Mouse (Mus musculus) heart, postnatal 10 days (tissue): Measurements from ENCODE around the gene Rab3a. TPM values are rescaled to one million over a fixed set of nuclear protein-coding genes. Genes with fewer than 3 reads are reported as not detected.

Source experiments
- DNase-seq, 2 experiments: peaks; one replicate each; pipeline ENCODE4 v3.0.0; 2021
- intact Hi-C: fragments of 180-260 bp; cut with DNase I; formaldehyde crosslinking; loops from one replicate; pipeline ENCODE4 v1.15.1; 2025
- total RNA-seq, 2 experiments: library from RNA; stranded (reverse); gene quantifications; 2 replicates each; pipeline ENCODE4 v1.2.3; 2021

Rab3a gene
- total RNA-seq, 2 experiments from 2014 or later: 37.3 to 38.9 TPM

DNA sequence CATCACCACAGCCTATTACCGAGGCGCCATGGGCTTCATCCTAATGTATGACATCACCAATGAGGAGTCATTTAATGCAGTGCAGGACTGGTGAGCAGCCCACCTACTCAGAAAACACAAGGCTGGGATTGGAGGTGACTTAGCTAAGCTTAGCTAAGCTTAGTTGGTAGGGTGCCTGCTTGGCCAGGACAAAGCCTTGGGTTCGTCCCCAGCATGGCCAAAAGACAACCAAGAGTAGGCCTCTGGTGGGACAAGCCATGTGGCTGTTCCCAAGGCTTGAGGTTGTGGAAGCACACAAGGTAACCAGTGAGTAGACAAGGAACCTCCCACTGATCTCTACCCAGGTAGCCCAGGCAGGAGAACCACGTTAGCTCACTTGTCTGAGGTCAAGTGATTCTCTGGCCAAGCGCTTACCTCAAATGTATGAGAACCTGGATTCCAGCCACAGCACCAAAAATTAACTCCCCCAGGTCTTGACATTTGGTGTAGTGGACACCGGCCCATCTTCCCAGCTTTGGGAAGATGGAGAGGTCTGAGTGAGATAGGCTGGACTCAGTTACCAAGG is 2.1 kb downstream of the Rab3a start:
- intact Hi-C loops: no loop called here
- DNase-seq: peak; percentile 6

DNA sequence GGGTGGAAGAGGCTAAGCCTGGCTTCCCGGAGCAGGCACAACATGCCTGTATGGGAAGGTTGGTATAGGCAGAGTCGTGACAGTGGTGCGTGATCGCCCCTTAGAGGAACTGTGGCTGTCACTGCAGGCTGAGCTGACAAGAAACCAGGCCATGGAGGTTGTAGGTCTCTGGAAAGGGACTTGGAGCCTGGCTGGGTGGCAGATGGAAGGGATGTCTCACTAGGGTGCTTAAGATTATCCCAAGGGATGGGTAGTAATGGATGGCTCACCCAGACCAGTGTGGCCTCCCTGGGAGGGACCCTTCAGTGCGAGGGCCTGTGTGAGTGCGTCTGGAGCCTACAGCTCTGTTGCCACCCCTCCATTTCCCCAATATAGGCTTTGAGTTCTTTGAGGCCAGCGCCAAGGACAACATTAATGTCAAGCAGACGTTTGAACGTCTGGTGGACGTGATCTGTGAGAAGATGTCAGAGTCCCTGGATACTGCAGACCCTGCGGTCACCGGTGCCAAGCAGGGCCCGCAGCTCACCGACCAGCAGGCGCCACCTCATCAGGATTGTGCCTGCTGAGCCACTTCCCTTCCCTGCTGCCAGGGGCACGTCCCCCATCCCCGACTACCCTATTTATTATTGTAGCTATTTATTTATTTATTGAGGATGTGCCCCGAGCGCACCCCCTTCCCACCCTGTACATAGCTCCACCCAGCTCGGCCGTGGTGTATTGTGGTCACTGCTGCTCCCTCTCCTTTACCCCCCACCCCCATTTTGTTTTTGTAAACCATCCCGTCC is 3.2 kb downstream of the Rab3a start:
- intact Hi-C loops: no loop called here
- peak; percentile 29 to 52 for DNase-seq

DNA sequence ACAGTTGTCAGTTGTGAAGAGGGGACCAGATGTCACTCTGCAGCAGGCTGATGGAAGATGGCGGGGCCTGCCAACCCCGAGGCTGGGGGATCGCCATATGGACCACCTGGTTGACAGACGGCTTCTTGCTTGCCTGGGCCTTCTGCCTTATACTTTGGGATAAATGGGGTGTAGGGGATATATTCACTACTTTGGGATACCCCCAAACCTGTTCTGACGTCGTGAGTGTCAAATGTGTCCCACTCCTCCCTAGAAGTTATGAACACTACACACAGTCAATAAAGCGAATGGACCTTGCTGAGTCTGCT is 3.8 kb downstream of the Rab3a start:
- intact Hi-C loops: no loop called here
- peak; percentile 5 for DNase-seq

DNA sequence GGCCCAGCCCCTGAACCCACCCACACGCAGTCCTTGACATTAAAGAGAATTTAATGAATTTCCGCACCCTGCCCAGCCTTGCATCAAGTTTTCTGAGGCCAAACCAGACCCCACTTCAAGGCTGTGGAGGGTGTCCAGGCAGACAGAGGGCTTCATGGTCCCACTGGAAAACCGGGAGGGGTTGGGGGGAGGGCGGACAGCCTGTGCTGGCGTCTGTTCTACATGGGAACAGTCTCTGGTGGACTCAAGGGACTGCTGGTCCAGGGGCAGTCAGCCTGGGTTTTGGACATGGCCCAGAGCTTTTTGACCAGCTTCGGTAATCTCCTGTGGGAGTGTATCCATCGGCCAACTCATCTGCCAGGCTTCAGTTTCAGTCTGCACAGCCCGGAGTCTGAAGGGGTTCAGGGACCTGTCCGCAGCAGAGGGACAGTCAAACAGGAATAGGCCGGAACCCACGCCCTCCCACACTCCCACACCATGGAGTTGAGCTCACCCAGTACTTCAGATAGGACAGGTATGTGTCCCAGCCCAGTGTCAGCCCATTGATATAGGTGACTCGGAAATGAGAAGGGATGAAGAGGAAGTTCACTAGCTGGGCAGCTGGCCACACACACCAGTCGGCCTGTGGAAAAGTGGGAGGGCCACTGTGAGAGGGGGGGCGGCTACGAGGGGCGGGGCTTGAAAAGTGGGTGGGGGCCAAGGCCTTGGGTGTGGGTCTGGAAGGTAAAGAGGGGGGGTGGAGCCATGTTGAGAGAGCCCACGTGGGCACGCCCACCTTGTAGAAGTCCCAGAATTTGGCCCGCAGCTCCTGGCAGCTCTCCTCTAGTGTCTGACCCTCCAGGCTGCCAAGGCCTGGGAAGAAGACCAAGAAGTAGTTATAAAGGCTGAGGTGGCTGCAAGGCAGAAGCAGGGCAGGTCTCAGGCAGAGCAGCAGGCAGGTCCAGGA is 4.4 kb downstream of the Rab3a start:
- intact Hi-C loops: no loop called here
- DNase-seq: no peak

DNA sequence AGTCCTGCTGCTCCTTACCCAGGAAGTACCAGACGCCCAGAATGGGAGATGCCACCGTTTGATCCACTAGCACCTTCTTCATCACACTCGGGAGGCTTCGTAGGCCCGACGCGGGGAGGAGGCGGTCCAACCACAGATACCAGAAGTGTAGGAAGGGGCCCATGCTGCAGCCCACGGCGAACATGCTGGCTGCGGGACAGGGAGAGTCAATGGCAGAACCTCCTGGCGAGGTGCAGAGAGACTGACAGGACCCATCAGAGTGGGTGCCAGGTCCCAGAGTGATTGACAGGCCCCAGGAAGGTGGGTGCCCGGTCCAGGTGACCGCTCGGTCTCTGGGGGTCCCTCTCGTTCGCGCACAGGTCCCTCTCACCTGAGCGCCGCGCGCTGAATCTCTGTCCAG is 5.9 kb downstream of the Rab3a start:
- intact Hi-C loops: loop anchor here (5.0 kb wide), 1 partner anchor 82 kb away; no protein-coding TSS in a partner anchor

DNA sequence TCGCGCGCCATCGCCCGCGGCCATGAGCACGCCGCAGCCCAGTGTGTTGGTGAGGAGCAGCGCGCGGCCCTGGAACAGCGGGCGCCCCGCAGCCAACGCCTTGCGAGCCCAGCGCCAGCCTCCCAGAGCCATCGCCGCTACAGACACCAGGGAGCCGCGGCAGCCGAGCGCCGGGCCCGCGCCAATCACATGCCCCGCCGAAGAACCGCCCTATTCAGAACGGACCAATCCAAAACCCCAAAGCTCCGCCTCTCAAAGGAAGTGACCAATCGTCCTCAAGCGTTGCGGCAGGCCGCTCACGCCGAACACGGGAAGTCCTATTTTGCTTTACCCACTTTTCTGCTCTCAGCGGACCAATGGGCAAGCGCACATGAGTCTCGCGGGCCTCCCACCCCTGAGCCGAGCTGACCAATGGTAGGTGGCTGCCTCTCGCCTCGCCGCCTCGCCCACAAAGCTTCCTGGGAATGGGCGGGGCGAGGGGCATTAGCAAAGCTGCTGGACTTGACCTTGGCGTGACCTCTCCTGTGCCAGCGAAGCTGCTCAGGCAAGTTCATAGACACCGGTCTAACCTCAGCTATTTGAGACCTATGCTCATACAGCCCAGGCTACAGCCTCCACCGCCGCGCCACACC is 6.4 kb downstream of the Rab3a start, which contains the start of gene Mpv17l2:
Mpv17l2 (minus strand) TSS at position 172 of the 632 bp plus-strand sequence.
- intact Hi-C loops: loop anchor here (5.0 kb wide), 1 partner anchor 81 kb away; no protein-coding TSS in a partner anchor

More for the DNA sequence above, 5.9 kb downstream of the Rab3a start:
- DNase-seq: no peak

DNA sequence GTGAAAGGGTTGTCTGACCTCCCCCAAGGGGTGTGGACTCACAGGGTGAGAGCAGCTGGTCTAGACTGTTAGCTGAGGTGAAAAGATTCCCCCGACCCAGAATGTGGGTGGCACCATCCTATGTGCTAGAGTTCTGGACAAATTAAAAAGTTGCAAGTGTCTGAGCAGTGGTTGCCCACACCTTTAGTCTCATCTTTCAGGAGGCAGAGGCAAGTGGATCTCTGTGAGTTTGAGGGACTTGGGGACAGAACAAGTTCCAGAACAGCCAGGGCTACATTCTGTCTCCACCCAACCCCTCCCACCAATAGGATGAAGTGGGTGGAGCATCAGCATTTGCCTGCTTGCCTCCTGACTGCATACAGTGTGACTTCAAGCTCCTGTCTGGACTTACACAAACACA is 7.6 kb downstream of the Rab3a start:
- intact Hi-C loops: loop anchor here (5.0 kb wide), 1 partner anchor 80 kb away; no protein-coding TSS in a partner anchor
- no peak for DNase-seq

More for the DNA sequence above, 6.4 kb downstream of the Rab3a start, which contains the start of gene Mpv17l2:
- DNase-seq: peak; percentile 97 to 99

DNA sequence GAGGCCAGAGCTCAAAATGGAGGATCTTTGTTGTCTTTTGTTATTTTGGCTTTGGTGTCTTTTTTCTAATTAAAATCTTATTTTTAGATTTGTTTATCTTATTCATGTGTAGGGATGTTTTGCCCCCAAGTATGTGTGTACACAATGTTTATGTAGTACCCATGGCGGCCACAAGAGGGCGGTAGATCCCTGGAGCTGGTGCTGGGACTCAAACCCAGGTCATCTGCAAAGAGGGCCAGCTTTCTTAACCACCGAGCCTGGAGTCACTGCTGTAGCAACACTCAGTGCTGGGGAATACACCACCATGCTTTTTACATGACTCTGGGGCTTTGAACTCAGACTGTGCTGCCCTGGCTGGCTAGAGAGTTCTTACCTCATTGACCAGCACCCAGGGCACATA is 8.9 kb downstream of the Rab3a start:
- intact Hi-C loops: loop anchor here (5.0 kb wide), 1 partner anchor 79 kb away; no protein-coding TSS in a partner anchor
- peak in 1 of 2 experiments; percentile 67 for DNase-seq

DNA sequence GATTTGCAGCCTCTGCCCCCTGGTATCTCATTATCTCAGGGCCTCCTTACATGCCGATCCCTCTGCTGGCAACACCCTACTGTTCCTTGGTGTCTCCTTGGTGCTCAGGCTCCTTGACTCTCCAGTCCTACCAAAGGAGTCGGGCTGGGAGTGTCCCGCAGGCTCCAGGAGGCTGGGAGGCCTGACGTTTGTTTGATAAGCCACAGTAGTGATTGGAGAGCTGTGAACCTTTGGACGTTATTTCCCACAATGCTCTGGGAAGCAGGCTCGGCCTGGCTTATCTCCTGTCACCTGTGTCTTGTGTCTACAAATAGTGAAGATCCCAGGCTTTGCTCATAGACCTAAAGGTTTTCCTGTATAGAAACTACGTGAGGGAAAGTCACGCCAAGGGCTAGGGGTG is 9.5 kb downstream of the Rab3a start:
- intact Hi-C loops: loop anchor here (5.0 kb wide), 1 partner anchor 78 kb away; no protein-coding TSS in a partner anchor
- no peak for DNase-seq

DNA sequence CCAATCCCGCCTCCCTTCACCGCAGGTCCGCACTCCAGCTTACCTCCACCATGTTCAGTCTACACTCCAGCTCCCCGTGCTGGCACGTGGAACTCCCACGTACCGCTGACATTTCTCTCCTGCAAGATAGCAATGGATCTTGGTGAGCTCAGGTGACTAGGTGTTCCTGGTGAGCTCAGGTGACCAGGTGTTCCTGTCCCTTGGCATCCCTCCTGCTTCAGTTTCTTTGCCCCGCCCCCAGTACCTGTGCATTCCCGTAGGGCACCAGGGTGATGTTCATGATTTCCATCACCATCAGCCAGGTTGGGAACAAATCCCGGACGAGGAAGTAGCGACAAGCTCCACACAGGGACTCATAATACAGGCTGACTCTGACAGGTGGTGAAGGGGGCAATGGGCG is 10.2 kb downstream of the Rab3a start:
- no peak for DNase-seq
- intact Hi-C loops: loop anchor here (5.0 kb wide), 1 partner anchor 78 kb away; no protein-coding TSS in a partner anchor

DNA sequence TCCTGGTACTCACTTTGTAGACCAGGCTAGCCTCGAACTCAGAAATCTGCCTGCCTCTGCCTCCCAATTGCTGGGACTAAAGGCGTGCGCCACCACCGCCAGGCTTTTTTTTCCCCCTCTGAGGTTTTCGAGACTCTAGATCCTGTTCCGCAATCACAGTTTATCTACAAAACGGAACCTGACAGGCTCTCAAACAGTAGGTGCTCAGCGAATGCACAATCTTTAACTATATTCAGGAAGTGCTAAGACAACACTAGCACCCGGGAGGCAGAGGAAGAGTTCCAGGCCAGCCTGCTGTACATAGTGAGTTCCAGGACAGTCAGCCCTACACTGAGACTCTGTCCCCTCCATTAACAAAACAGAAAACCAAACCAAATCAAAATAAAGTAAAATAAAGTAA is 10.8 kb downstream of the Rab3a start:
- intact Hi-C loops: no loop called here
- no peak for DNase-seq

DNA sequence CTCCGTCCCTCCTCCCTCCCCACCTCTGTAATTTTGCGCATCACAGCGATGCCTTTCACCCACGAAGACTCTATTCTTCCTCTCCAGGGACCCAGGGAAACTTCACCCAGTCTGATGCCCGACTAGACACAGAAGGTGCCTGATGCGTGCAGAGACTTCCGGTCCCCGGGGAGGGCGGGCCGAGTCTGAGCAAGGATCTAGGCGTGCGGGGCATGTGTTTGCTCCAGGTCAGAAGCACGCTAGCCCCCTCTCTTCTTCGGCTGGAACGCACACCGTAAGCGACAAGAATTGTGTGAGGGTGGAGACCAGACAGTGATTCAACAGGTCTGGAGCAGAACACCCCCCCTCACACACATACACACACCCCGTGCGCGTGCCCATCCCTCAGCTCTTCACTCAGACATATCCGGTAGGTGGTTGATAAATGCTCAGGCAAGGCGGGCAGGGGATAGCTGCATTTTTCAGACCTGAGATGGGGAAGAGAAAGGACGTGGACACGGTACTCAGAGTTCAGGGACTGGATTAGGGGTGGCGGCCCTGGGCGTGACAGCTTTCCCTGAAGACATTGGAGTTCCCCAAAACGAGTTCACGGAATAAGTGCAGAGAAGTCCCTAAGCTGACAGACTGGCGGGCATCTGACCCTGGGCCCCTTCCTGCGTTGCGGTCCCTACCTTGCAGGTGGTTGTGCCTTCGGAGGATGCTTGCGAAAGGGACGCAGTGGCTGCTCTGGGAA is 11.5 kb downstream of the Rab3a start:
- intact Hi-C loops: no loop called here
- peak in 1 of 2 experiments; percentile 62 for DNase-seq

DNA sequence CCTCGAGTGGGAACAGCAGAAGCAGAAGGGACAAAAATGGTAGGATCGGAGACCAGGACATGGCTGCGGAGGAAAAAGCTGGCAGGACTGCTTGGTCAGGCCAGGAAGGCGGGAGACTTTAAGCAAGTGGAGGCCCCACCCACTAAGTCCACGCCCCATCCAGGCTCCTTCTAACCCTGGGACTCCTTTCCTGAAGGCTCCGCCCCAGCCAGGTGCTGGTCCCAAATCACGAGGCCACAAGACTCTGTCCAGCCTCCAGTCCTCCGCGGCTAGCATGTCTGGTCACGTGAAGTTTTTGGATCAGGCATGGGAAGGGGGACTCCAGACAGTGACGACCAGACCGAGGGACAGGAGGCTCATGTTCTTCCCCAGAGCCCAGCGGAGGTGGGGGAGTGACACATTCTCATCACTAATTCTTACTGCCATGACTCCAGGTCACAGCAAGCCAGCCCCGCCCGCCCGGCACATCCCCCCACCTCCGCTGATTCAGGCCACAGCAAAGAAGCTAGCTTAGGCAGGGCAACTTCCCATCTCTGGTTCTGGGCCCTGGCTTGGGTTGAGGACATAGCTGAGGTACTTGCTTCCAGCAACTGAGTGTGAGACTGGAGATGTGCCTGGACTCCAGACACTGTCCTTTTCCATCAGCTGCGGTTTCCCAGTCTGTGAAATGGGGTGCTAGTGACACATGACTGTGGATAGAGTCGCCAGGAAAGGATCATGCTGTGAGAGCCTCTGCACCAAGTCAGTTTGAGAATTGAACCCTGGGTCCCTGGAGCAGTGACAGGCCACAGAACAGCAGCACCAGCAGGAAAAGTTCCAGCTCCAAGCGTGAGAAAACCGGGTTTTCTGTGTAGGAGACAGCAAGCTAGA is 12.3 kb downstream of the Rab3a start:
- intact Hi-C loops: no loop called here
- DNase-seq: peak; percentile 65 to 66

DNA sequence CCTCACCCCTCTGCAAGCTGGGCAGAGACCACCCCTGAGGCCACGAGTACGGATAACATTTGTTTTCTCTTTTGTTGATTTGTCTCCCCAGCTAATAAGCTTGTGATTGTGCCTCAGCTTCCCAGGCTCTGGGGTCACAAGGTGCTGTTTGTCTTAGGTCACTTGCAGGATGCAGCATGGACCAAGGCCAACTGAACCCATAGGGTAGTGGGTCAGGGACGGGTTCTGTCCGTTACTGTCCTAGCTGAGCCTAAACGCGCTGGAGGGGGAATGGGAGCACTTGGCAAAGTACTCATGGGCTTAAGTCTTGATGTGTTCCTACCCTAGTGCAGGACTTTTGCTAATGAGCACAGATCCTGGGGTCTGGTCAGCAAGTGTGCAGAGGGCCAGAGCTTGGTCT is 13.0 kb downstream of the Rab3a start:
- intact Hi-C loops: no loop called here
- DNase-seq: no peak

DNA sequence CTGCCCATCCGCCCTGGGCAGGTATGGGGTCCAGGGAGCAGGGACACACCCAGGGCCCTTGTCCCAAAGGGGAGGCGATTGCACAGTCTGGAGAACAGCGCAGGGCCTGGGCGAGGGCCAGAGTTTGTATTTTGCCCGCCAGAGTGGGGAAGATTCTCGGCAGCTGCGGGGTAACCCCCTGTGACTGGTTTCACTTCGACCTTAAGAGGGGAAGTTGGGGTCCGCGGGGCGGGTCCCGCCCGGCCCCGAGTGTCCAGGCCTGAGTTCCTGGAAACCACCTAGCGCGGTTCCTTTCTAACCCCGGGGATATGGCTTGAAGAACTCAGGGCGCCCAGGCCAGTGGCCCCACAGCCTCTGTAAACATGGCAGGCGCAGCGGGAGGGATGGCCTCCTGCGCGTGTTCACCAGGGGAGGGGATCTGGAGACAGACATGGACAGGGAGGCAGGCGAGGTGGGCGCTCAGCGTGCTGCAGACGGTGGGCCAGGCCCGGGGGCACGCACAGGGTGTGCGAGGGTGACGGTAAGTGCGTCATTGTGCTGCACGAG is 13.8 kb downstream of the Rab3a start:
- intact Hi-C loops: no loop called here
- DNase-seq: no peak

DNA sequence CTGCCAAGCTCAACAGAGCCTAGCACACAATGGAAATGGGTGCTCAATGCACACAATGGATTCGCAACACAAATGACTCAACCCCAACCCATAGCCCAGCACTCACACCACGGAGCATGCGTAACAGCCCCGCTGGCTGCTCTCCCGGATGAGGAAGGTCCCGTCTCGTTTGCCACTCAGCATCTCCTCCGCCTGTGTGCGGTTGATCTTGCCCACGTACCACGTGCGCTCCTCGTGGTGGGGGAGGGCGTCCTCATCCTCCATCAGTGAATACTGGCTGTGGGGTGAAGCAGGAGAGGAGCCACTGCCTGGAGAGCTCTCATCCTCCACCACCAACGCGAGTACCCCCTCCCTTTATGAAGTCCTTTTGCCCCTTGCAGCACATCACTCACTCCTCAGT is 14.5 kb downstream of the Rab3a start:
- DNase-seq: no peak
- intact Hi-C loops: loop anchor here (1.0 kb wide), 1 partner anchor 49 kb away; no protein-coding TSS in a partner anchor

DNA sequence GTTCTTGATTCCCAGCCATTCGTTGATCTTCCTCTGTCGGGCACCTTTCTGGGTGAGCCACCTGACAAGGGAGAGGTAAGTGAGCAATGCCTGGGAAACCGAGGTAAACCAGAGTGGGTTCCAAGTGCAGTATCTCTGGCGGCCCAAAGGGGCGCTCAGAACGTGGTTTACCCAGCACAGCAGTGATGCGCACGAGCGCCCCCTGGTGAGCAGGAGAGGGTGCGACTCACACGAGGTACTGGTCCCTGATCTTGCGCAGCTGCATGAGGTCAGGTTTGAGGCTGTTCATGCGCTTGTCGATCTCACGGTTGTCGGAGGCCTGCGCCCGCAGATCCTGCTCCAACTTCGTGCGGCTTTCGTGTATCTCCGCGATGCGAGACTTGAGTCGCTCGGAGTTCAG is 14.9 kb downstream of the Rab3a start:
- DNase-seq: peak; percentile 95 to 98
- intact Hi-C loops: loop anchor here (1.0 kb wide), 1 partner anchor 49 kb away; no protein-coding TSS in a partner anchor

DNA sequence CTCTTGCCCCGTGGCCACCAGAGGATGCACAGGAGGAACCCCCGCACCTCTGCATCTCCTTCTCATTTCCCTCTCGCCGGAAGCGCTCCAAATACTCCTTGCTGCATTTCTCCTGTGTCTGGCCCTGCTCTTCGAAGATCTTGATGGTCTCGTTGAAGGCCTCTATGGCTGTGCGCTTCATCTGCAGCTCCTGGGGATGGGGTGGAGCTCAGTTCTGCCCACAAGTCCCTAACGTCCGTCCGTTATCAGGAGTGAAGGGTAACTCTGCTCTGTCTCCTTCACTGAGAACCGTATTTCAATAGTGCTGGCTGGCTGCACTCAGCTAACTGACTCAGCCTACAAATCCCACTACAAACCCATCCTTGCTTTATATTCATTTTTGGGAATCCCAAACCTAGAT is 15.4 kb downstream of the Rab3a start:
- DNase-seq: no peak
- intact Hi-C loops: loop anchor here (1.0 kb wide), 1 partner anchor 50 kb away; no protein-coding TSS in a partner anchor
